Mouse (Mus musculus) heart, postnatal 0 days (tissue): ENCODE measurements around the gene Gprc5b.

Experiments
- CTCF ChIP-seq: IDR thresholded peaks from 2 replicates; pipeline ENCODE4 v1.5.1; 2016; ENCODE audit warnings: antibody characterized with exemption, control low read depth, low read depth
- EP300 ChIP-seq: IDR thresholded peaks from 2 replicates; pipeline ENCODE4 v1.6.1; 2016; ENCODE audit warnings: antibody characterized with exemption, low read depth

- TF ChIP-seq CTCF (no peak), EP300 (no peak)
Observed at GRCm38 (mm10) chr7:118977167-118977543, 17.9 kb downstream of the Gprc5b start.
